Mouse (Mus musculus): ENCODE results near the gene Foxd1.

The Foxd1 gene

DNA sequence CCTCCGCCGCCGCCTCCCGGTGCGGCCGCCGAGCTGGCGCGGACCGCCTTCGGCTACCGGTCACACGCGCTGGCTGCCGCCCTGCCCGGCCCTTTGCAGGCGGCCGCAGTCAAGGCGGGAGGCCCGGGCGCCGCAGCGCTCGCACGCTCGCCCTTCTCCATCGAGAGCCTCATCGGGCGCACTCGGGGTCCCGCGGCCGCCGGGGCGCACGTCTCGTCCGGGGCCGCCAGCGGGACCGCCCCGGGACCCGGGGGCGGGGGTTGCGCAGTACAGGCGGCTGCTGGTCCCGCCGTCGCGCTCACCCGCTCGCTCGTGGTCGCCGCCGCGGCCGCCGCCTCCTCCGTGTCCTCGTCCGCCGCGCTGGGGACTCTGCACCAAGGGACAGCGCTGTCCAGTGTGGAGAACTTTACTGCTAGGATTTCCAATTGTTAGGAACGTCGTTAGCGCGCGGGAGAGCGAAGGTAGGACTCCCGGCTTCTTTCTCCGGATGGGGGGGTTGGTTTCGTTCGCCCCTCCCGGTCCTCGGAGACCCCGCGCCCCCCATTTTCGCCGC, 1.6 kb downstream of the Foxd1 start:
- DNase-seq (ENCODE audit: low read depth), result no peak

GRCm38 (mm10) chr13:98356176-98356972, 2.3 kb downstream of the Foxd1 start:
- DNase-seq (ENCODE audit: low read depth), result no peak

DNA sequence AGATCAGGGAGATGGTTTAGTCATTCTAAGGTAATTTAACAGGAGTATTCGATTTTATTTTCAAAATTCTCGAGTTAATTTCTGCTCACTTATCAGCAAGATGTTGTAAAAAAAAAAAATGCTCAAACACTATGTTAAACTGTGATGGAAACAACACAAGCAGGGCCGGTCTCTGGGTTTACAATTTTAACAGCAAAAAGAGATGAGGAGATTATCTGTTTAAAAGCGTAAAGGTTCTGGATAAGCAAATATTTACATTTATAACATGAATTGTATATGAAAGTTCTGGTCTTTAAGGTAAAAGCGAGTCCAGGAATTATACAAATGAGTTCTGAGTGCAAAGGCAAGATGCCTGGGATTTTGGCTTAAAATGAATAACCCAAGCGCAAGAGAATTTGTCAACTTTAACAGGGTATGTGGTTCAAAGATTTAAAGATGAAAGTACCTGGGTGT, 3.0 kb downstream of the Foxd1 start:
- no peak for DNase-seq (ENCODE audit: low read depth)

- no peak for DNase-seq (ENCODE audit: low read depth)
These were observed 3.7 kb downstream of the Foxd1 start for GRCm38 (mm10) chr13:98357433-98358423.

- no peak for DNase-seq (ENCODE audit: low read depth)
These were observed 4.6 kb downstream of the Foxd1 start for GRCm38 (mm10) chr13:98358424-98359181.

- no peak for DNase-seq (ENCODE audit: low read depth)
These were observed 5.3 kb downstream of the Foxd1 start for GRCm38 (mm10) chr13:98359337-98359736.

DNA sequence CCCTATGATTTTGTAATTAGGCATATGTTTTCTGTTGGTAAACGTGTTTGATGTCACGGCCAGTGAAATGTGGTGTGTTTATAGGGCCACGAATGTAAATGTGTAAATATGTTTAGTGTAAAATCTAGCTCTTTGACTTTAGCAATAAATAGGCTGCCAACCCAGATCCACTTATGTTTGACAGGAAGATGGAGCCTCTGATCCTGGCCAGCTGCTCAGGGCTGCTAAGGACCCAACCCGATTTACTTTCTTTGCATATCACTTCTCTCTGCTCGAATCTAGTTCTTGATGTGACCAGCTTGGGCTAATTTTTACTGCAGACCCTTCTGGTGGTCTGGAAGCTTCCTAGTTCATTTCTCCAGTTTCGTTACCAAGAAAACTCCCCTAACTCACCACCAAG, 6.3 kb downstream of the Foxd1 start:
- no peak for DNase-seq (ENCODE audit: low read depth)

DNA sequence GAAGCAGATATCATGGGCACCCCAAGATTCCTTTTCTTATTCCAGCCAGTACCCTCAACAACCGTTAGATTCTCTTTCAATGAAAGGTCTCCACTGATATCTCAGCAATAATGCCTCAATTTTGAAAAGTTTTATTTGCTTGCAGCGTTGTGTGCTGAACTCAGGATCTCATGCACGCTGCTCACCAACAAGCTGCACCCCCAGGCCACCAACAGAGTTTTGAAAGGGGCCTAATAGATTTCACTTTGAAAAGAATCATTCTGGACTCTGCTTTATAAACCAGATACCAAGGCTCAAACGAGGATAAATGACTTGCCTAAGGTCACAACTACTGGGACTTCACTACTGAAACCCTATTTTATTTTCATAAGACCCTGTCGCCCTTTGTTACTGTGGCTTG, 7.1 kb downstream of the Foxd1 start:
- no peak for DNase-seq (ENCODE audit: low read depth)

- no peak for DNase-seq (ENCODE audit: low read depth)
These were observed 9.0 kb downstream of the Foxd1 start for GRCm38 (mm10) chr13:98363046-98363445.

- DNase-seq (ENCODE audit: low read depth), result no peak
These were observed 11.0 kb downstream of the Foxd1 start for GRCm38 (mm10) chr13:98365081-98365480.

DNA sequence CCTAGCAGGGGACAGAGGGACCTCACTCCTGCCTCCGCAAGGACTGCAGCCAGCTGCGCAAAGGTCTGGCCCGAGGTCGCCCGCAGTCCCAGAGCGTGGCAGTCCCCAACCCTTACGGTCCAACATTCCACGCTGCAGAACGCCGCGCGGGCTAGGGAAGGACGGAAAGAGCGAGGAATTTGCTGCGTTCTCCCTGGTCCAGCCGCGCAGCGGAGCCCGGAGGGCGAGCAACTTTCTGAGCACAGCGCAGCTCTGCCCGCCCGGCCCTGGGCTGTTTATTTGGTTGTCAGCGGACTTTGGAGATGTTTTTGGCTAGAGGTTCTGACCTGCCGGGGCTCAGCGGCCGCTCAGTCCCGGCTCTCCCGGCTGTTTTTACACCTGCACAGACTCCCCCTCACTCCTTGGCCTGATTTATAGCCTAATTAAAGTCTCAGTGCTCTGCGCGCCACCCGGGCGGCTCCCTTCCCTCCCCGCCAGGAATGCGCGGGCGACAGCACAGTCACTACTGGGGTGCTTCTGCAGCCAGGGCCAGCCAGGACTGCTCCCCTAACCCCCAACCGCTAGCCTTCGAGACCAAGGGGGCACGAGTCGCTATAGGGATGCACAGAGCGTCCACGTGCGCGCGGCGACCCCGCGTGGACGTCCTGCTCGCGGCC, 11.9 kb downstream of the Foxd1 start:
- DNase-seq (ENCODE audit: low read depth), result no peak

DNA sequence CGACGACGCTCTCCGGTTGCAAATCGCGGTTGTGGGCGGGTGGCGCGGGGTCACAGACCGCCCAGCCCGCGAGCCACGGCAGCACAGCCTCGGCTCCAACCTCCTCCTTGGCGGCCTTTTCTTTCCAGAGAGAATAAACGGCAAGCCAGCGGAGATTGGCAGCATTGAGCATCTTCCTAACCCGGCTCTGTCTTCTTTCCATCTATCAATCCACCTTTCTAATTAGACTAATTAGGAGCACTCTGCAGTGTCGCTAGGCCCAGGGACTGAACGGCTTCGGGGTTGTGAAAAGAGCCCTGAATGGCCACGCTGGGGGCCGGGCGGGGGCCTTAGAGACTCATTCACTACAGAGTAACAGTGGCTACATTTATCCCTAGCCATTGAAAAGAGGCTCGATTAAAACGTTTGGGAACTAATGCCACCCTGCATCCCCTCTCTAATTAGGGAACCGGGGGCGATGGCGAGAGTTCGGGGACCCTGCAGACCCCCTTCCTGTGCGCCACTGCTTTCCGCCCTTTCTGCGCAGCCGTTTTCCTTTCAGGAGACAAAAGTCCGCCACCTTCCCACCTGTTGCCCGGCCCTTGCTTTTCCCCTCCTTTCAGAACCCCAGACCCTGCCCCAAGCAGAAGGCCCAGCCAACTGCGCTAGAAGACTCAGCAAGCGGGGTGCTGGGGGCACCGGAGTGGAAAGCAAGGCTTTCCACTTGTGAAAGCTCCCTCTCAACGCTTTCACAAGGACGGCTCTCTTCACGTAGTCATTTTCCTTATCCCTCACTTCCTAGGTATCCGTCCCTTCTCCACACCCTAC, 12.6 kb downstream of the Foxd1 start:
- DNase-seq (ENCODE audit: low read depth), result no peak

DNA sequence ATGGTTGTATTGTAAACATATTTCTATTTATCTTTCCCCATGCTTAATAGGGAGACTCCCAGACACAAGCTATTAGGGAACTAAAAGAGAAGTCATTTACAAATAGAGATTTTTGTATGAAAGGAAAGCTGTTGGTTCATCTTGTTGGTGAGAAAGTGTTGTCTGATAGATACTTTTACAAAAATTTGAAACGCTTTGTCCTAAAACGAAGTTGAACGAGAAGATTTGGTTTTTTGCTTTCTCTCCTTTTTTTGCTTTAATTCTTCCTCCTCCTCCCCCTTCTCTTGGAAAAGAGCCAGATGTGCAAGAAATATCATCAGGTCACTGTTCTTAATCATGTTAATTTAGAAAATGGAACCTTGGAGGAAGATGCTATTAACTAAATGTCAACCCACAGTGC, 13.6 kb downstream of the Foxd1 start:
- DNase-seq (ENCODE audit: low read depth), result no peak

DNA sequence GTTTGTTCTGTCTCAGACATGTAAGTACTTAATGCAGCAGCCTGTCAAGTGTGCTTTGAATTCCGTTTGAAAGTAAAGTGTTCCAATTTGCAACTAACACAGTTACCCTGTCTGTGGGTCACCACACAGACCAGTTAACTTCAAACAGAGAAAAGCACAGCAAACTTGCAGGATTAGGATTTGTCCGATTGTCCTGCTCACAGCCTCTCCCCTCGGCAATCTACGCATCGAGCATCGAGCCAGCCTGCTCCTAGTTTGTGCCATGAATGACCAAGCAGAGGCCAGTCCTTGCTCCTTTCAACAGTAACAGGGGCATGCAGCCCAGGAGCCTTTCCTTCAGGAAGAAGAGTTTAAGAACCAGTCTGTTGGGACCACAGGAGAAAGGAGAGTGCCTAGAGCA, 15.0 kb downstream of the Foxd1 start:
- no peak for DNase-seq (ENCODE audit: low read depth)

DNA sequence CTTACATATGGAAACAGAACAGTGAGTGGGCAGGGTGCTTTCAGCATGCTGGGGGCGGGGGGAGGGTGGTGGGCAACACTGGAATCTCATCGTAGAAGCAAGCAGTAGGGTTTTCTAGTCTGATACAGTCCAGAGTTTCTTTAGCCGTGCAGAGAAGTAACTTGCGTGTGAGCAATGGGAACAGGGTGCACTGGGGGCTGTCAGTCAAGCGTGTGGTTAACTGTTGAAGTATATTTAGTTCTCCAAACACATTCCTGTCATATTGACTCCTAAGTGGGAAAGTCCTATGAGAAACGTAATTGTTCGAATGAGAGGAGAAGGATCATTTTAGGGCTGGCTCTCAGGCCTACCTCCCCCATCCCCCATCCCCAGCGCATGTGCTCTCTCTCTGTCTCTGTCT, 20.5 kb downstream of the Foxd1 start:
- DNase-seq (ENCODE audit: low read depth), result no peak

- DNase-seq (ENCODE audit: low read depth), result no peak
These were observed 20.9 kb downstream of the Foxd1 start for GRCm38 (mm10) chr13:98374979-98375378.

GRCm38 (mm10) chr13:98377746-98378145, 23.7 kb downstream of the Foxd1 start:
- no peak for DNase-seq (ENCODE audit: low read depth)

DNA sequence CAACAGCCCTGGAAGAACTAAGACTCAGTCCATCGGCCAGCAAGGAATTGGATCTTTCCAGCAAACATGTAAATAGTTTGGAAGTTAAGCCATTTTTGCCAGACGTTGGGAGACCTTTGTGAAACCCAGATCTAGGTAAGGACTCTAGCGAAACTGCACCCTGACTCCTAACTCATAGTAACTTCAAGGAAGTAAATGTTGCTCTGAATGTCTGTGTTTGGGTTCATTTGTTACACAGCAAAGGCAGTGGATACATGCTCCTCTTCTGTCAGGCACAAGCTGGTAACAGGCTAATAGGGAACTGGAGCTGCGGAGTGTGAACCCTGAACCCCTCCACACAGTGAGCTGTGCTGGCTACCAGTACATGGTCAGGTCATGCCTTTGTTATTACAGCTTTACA, 28.7 kb downstream of the Foxd1 start:
- DNase-seq (ENCODE audit: low read depth), result no peak

DNA sequence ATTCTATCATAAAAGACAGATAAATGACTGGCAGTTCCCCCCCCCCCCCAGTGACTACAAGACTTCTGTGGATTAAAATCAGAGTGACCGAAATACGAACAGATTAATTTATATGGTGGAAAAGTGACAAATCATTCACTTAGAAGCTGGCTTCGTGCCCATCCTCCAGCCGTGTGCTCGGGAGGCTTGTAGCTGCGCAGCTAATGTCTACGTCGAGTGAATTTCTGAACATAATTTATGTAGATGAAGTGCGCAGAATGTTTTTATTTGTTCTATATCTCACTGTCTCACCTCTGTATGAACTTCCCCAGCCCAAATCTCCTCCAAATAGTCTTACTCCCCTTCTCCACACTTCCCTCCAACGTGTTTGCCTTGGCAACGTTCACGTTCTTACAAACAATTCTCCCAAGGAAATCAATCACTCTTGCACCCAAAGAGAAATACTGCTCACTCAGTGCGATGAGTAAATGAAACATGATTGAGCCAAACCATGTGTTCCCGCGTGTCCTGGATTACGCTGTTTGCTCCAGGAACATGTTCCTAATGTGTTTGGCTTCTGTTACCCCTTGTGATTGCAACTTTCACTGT, 30.0 kb downstream of the Foxd1 start:
- DNase-seq (ENCODE audit: low read depth), result no peak

DNA sequence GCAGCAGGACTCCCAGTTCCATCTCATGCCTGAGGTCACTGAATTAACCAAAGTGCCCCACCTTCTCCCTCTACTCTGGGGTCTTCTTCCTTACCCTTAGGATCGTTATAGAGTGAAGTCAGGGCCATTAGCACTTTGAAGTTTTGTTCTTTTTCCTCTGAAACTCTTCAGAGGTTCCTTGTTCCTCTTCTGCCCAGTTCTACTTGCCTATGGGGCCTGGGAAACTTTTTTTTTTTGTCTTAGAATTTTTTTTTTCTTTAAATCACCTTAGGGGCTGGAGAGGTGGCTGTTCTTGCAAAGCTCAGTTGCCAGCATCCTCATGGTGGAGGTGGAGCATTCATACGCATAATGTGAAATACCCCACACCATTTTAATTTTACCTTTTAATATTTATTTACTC, 31.8 kb downstream of the Foxd1 start:
- no peak for DNase-seq (ENCODE audit: low read depth)

All from fibroblast of lung, adult 2 months (primary cell).